Comparison of ENCODE assay signal across 7 mouse cellular contexts in the genomic region with DNA sequence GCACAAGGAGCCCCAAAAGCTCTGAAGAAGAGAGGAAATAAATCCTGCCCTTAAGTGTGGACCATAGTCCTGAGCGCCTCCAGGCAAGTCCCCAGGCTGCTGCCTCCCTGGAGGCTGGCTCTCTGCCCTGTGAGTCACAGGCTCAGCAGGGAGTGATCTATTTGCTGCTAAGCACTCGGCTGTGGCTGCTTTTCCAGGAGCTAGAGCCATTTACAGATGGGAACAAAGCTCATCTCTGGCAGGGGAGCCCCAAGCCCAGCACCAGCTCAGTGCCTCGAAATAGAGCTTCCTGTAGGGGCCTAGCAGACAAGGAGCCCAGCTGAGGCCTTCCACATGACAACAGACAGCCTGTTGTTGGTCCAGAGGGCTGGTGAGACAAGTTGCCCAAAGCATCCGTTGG.
A peak's percentile ranks its signal among the peaks of the same experiment; 100 is the strongest.
DNase-seq lines count a peak whose midpoint lies in the region.

No protein-coding gene starts in this region.

- DNase-seq in lung, postnatal 14 days = peak; percentile 4
- no peak for DNase-seq in lung, postnatal 36 days
- DNase-seq in cerebellum, adult 18-20 months = peak; percentile 77 to 82
- peak; percentile 78 to 79 for DNase-seq in frontal cortex, postnatal 36 days (ENCODE audit: low spot score in 2 of 2)
- DNase-seq in left cerebral cortex, adult 9 months (ENCODE audit: low spot score in 2 of 2) = peak; percentile 66 to 85
- peak; percentile 75 to 83 for DNase-seq in right cerebral cortex, postnatal 36 days (ENCODE audit: low spot score in 2 of 2)
- DNase-seq in embryo, embryonic 10 days (ENCODE audit: low spot score) = no peak

Comparison
In these comparisons a context has a peak if more than half of its experiments do, and no peak if none do; other contexts are left out.
1. DNase-seq: peak in lung, postnatal 14 days (single experiment), cerebellum, adult 18-20 months (2 of 2), frontal cortex, postnatal 36 days (2 of 2), left cerebral cortex, adult 9 months (2 of 2) and right cerebral cortex, postnatal 36 days (2 of 2); none in lung, postnatal 36 days (single experiment) and embryo, embryonic 10 days (single experiment).